Mouse (Mus musculus): ENCODE measurements around the gene Psma4.
"Not testable (repeated sequence)": the region's sequence is repeated elsewhere in the genome, so short reads cannot be mapped to it uniquely, and the experiment has no call there.

GRCm38 (mm10) chr9:54950162-54950561, 428 bp upstream of the Psma4 start:
- not testable (repeated sequence) for TF ChIP-seq CTCF (IDR thresholded peaks at IDR 0.05; ENCODE audit: low read depth, low read length); POLR2A (IDR thresholded peaks at IDR 0.05; ENCODE audit: extremely low read depth, insufficient read depth, low read length)
